Mouse (Mus musculus) ES-E14 (cell line): ENCODE measurements around the gene Rims1.

Experiments
- ZC3H11A ChIP-seq: IDR thresholded peaks from 2 replicates; pipeline ENCODE4 v1.6.1; 2012; ENCODE audit warnings: low read depth, mild to moderate bottlenecking, inconsistent platforms, low read length, borderline replicate concordance
- ZNF384 ChIP-seq: IDR thresholded peaks from 2 replicates; pipeline ENCODE4 v1.6.1; 2012; ENCODE audit warnings: low read depth, low read length, inconsistent platforms

DNA sequence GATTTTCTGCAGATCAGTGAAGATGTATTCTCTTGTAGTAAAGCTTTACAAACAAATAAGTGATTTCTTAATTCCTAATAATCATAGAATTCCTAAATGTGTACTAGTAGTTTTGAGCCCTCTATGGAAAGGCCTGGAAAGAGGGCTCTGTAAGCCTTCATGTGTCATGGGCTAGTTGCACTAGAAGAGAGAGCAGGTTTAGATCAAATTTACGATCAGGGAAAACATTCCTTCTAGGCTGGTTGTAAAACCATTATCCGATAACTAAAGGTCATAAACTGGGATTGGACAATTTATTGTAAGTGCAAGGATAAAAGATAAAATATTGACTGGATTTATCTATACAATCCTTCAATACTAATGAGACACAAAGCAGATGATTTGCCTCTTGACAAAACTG, 512.5 kb downstream of the Rims1 start:
- TF ChIP-seq ZC3H11A (no peak), ZNF384 (no peak)
